Mouse (Mus musculus): ENCODE results near the gene Dmd. TPM values are rescaled to one million over a fixed set of nuclear protein-coding genes. Genes with fewer than 3 reads are reported as not detected.
A peak's percentile ranks its signal among the peaks of the same experiment; 100 is the strongest.

Dmd gene
- polyA plus RNA-seq, 1 experiment, result 24.7 TPM

DNA sequence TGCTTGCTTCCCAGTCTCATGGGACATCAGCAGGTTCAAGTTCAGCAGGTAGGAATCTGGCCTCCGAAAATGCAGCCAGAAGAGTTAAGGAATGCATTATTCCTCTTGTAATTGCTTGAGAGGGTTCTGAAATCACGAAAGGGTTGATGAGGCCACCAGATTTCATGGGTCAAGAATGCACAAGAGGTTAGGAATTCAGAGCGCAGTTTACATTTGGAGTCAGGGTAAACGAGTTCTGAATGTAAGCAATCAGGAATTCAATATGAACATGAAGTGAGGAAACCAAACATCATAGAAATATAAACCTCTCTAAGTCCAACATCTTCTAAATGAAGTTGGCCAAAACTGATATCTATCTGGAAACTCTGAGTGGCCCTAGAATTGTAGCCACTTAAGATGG lies 1924.4 kb downstream of the Dmd start:
- TF ChIP-seq POLR2A (IDR thresholded peaks at IDR 0.05; ENCODE audit: borderline replicate concordance, extremely low read depth, insufficient read depth, insufficient read length, poor library complexity, severe bottlenecking), result no peak
- DNase-seq (ENCODE audit: low read depth), result no peak

DNA sequence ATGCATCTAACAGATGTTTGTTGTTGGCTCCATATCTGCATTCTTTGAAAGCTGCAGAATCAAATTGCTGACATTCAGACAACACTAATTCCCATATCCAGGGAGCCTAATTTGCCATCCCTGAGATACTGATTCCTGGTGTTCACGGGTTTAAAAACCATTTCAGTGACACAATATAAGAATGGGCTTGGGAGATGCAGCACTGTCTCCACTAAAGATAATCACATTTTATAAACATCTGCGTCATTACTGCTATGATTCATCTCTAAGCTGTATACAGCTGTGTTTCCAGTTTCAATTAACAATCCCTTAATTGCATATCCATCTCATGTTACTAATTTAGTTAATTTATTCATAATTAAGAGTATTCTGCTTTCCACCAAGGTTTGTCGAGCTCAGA lies 1929.5 kb downstream of the Dmd start:
- peak; percentile 53 for DNase-seq (ENCODE audit: low read depth)
- TF ChIP-seq CTCF (IDR thresholded peaks at IDR 0.05; ENCODE audit: borderline replicate concordance, extremely low read depth, insufficient read depth, insufficient read length), result no peak
- no peak for TF ChIP-seq POLR2A (IDR thresholded peaks at IDR 0.05; ENCODE audit: borderline replicate concordance, extremely low read depth, insufficient read depth, insufficient read length, poor library complexity, severe bottlenecking)

DNA sequence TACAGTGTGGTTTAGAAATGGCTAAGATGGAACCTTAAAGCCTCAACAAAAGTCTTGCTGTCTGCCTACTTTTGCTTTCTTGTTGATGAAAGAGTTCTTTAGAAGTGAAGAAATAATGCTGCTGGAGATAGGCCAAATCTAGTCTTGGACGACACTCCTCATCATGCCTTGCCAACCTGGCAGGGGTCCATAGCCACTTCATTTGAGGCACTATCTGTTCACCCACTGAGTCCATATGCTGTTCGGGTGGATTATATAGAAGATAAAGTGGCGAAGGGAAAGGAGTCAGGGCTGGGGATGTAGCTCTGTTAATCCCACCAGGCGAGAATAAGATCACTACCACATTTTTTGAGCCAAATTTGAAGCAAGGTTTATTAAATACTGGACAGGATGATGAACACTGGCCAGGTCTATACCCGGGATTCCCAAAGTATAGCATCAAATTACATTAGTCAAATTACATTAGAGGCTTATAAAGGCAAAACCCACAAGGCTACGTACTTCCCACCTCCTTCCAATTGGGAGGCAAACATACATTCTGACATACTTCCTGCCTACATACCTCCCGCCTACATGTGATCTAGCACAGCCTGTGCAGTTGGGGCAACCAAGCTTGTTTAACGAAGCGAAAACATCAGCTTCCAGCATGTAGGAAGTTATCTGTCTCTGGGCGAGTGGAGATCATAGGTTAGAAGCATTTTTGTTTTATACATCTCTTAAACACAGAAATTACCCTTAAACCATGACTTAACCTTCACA lies 1984.2 kb downstream of the Dmd start:
- DNase-seq (ENCODE audit: low read depth), result peak; percentile 88
- TF ChIP-seq CTCF (IDR thresholded peaks at IDR 0.05; ENCODE audit: borderline replicate concordance, extremely low read depth, insufficient read depth, insufficient read length), result no peak
- TF ChIP-seq POLR2A (IDR thresholded peaks at IDR 0.05; ENCODE audit: borderline replicate concordance, extremely low read depth, insufficient read depth, insufficient read length, poor library complexity, severe bottlenecking), result no peak

DNA sequence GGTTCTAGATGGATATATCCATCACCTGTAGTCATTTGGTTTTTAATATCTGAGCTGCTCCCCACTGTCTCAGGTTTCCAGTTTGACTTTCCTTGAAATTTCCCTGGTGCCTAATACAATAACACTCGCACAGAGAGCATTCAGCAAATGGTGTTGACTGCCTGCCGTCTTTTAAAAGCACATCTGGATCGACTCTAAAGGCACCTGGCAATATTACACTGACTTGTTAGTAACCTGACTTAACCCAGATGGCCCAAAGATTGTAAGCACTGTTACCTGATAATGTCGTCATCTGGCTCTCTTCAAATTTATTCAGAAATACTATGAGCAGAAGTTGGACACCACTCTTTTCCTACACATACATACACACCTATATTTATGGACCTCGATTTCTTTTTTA lies 2011.9 kb downstream of the Dmd start:
- DNase-seq (ENCODE audit: low read depth), result no peak
- TF ChIP-seq CTCF (IDR thresholded peaks at IDR 0.05; ENCODE audit: borderline replicate concordance, extremely low read depth, insufficient read depth, insufficient read length) (no peak), POLR2A (IDR thresholded peaks at IDR 0.05; ENCODE audit: borderline replicate concordance, extremely low read depth, insufficient read depth, insufficient read length, poor library complexity, severe bottlenecking) (no peak)

DNA sequence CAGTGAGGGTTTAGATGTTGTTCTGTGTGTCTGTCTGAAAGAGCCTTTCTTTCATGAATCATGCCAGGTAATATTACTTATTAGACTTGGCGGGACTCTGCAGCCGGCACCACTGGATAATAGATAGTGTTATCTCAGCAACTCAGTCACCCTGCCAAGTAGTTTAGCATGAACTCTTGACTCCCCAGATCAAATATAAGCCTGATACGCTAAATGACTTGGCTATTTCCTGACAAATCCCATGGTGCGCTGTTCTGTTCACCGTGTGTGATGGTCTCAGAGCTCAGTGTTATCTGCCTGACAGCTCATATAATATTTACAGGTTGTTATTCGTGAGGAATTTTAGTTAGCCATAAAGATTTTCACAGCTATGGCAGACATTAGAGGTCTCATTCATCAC lies 2012.3 kb downstream of the Dmd start:
- DNase-seq (ENCODE audit: low read depth), result no peak
- no peak for TF ChIP-seq POLR2A (IDR thresholded peaks at IDR 0.05; ENCODE audit: borderline replicate concordance, extremely low read depth, insufficient read depth, insufficient read length, poor library complexity, severe bottlenecking)
- no peak for TF ChIP-seq CTCF (IDR thresholded peaks at IDR 0.05; ENCODE audit: borderline replicate concordance, extremely low read depth, insufficient read depth, insufficient read length)

DNA sequence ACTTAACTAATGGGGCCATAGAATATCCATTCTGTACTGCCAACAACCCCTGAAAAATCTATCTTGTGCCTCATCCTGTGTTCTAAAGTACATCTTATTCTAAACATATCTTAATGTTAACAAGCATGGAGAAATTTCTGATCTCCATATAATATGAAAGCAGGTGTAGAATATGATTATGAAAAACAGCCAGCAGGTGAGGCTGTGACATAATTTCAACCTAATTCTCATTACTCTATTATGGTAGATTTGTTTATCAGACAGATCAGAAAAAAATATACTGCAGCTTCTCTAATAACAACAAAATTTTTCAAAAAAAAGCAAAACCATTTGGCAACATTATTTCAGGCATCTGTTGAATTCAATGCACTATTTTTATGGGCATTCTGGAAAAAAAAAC lies 2059.6 kb downstream of the Dmd start:
- TF ChIP-seq POLR2A (IDR thresholded peaks at IDR 0.05; ENCODE audit: borderline replicate concordance, extremely low read depth, insufficient read depth, insufficient read length, poor library complexity, severe bottlenecking) (no peak), CTCF (IDR thresholded peaks at IDR 0.05; ENCODE audit: borderline replicate concordance, extremely low read depth, insufficient read depth, insufficient read length) (no peak)
- DNase-seq (ENCODE audit: low read depth), result no peak

DNA sequence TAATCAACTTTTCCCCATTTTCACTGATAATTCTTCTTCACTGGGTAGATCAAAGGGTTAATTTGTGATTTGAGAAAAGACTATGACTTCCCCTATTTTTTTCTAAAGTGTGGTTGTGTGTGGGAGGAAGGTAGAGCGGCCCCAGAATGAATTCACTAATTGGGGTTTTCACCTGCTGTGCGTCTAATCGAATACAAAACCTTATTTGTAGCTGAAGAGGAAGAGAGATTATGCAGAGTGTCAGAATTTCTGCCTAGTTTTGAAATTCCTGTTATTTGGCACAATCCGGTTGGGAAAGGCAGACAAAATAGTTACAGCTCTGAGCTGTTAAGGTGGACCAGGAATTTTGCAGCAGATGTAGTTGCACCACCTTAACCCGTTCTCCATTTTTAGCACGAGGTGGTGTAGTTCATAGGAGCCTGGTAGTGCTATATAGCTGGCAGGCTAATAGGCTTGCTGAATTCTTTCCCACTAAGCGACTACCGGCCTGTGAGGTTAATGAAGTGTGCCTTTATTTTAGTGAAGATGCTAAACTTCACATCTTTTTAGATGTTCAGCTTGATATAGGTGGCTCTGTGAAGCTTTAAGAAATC lies 2092.9 kb downstream of the Dmd start:
- DNase-seq (ENCODE audit: low read depth), result peak; percentile 47
- TF ChIP-seq CTCF (IDR thresholded peaks at IDR 0.05; ENCODE audit: borderline replicate concordance, extremely low read depth, insufficient read depth, insufficient read length), result no peak
- no peak for TF ChIP-seq POLR2A (IDR thresholded peaks at IDR 0.05; ENCODE audit: borderline replicate concordance, extremely low read depth, insufficient read depth, insufficient read length, poor library complexity, severe bottlenecking)

DNA sequence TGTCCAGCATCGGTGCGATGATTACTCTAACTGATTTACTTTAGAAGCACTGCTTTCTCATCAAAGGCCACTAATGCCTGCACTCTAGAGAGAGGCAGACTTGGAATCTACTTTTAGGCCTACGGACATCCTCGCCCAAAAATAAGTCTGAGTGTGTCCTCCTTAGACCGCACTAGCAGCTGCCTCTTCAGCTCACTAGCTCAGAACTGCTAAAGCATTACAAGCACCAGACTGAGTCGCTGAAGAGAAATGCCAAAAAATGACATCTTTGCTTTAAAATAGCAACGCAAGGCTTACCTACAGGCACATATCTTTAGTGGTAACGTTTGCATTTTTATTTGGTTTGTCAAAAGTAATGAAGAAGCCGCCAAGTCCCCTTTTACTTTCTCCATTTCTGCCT lies 2098.0 kb downstream of the Dmd start:
- no peak for DNase-seq (ENCODE audit: low read depth)
- no peak for TF ChIP-seq CTCF (IDR thresholded peaks at IDR 0.05; ENCODE audit: borderline replicate concordance, extremely low read depth, insufficient read depth, insufficient read length)
- no peak for TF ChIP-seq POLR2A (IDR thresholded peaks at IDR 0.05; ENCODE audit: borderline replicate concordance, extremely low read depth, insufficient read depth, insufficient read length, poor library complexity, severe bottlenecking)

DNA sequence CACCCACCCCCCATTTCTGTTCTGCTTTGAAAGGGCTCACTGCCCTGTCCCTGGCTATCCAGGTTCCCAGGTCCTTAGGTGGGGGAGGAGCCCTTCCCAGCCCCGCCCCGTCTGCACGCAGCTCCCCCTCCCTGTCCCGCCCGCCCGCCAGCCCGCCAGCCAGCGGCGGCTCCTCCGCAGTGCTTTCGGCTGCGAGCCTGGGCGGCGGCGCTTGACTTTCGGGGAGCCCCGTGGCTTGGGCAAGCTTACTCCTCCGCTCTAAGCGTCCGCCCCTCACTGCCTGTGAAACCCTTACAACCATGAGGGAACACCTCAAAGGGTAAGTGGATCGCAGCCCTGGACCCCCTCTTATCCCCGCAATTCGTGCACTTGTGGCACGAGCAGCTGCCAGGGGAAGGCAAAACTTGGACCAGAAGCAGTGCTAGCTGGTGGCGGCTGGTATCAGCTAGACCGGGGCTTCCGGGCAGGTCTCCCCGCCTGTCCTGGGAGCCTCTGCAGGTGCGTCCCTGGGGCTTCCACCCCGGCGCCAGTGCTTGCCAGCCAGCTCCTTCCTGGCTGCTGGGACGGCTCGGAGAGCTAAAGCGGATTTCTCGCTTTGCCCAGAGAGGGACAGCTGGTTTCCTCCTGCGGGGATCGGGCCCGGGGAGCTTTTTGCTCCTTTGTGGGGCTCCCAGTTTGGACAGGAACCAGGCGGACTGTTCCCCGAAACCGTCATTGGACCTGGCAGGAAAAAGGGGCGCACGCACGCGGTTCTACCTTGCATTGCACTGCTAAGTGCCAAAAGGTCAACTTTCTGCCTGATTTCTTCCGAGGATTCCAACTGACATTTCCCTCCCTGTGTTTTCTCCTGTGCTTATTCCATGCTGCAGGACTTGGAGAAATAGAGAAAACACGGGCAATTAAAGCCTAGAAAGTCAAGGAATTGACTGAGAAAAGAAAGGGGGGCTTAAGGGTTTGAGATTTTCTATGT lies 2099.8 kb downstream of the Dmd start:
- peak; percentile 72 for DNase-seq (ENCODE audit: low read depth)
- TF ChIP-seq CTCF (IDR thresholded peaks at IDR 0.05; ENCODE audit: borderline replicate concordance, extremely low read depth, insufficient read depth, insufficient read length) (no peak), POLR2A (IDR thresholded peaks at IDR 0.05; ENCODE audit: borderline replicate concordance, extremely low read depth, insufficient read depth, insufficient read length, poor library complexity, severe bottlenecking) (no peak)

DNA sequence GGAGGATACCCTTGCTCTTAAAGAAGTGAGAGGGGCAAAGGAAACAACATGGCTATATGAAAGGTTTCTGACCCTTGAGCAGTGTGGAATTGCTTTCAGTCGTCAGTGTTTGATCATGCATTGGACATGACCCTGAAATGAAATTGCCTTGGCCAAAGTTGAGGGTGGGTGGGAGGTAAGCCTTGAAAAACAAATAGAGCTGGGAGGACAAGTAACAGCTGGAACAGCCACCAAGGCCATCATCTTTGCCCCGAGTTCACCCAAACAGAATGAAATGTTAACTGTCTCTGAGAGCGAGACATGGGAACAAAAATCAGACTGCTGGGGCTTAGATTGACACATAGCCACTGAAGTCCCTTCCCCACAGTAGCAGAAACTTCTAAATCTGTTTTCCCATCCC lies 2100.9 kb downstream of the Dmd start:
- no peak for TF ChIP-seq CTCF (IDR thresholded peaks at IDR 0.05; ENCODE audit: borderline replicate concordance, extremely low read depth, insufficient read depth, insufficient read length)
- no peak for TF ChIP-seq POLR2A (IDR thresholded peaks at IDR 0.05; ENCODE audit: borderline replicate concordance, extremely low read depth, insufficient read depth, insufficient read length, poor library complexity, severe bottlenecking)

DNA sequence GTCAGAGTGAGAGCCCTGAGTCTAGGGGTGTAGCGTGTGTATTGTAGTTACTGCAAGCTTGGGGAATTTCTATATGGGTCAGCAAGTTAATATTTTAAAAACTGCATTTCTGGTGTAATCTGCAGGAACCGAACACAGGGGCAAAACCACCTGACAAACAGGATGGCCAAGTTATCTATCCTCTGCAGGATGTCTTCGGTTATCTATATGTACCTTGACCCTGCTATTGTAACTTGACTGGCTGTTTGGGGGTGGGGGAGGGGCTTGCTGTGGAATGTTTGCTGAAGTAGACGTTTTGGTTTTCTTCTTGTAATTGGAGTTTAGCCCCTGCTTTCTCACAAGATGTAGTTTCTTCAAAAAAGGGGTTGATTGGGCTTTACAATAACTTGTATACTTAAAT lies 2124.9 kb downstream of the Dmd start:
- TF ChIP-seq POLR2A (IDR thresholded peaks at IDR 0.05; ENCODE audit: borderline replicate concordance, extremely low read depth, insufficient read depth, insufficient read length, poor library complexity, severe bottlenecking), result no peak
- no peak for TF ChIP-seq CTCF (IDR thresholded peaks at IDR 0.05; ENCODE audit: borderline replicate concordance, extremely low read depth, insufficient read depth, insufficient read length)
- no peak for DNase-seq (ENCODE audit: low read depth)

More for the DNA sequence above, 2100.9 kb downstream of the Dmd start:
- DNase-seq (ENCODE audit: low read depth), result no peak
